ENCODE assay signal across 18 mouse cellular contexts in the genomic region with DNA sequence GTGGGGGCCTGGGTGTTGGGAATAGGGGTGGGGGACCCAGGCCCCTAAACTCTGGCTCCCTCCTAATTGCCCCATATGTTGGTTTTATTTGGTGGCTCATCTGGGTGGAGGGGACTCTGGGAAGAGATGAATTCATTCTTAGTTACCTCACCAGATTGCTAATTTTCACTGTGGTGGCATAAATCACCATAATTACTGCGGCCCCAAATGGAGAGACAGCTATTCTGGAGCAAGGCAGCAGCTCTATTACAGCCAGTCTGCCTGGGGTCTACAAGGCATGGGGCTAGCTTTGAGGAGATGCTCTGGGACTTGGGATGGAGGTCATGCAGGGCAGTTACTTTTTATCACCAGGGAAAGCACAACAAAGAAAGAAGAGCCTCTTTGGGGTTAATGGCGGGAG. TPM values are rescaled to one million over a fixed set of nuclear protein-coding genes. Genes with fewer than 3 reads are reported as not detected.
A peak's percentile ranks its signal among the peaks of the same experiment; 100 is the strongest.
DNase-seq lines count a peak whose midpoint lies in the region; ATAC-seq and TF ChIP-seq lines count a peak whose summit lies in the region.
"Had no signal": no experiment of that assay in that cellular context is flagged by ENCODE, and none has a peak within 500 bp of the region (broad histone marks: within the 10 kb centered on the region; RNA-seq: fewer than 3 reads in every experiment).

No protein-coding gene starts in this region.

- no peaks in the 10 kb centered on the region for H3K4me1 ChIP-seq in midbrain, embryonic 14.5 days (ENCODE audit: control insufficient read depth, insufficient read depth, low read length)
- no peaks in the 10 kb centered on the region for H3K4me1 ChIP-seq in midbrain, embryonic 15.5 days
- peaks cover 6% of the 10 kb centered on the region; the same call in 1 of the 2 replicates for H3K4me1 ChIP-seq in hindbrain, embryonic 12.5 days
- peaks cover 11% of the 10 kb centered on the region for H3K4me1 ChIP-seq in neural tube, embryonic 13.5 days (replicated peaks)
- H3K4me1 ChIP-seq: embryonic facial prominence, embryonic 12.5 days had no signal

- ATAC-seq in midbrain, embryonic 14.5 days (ENCODE audit: low FRiP score, low TSS enrichment), result no peak
- ATAC-seq in midbrain, embryonic 15.5 days (replicated peaks), result no peak
- no peak for ATAC-seq in hindbrain, embryonic 12.5 days (ENCODE audit: low FRiP score)
- peak; percentile 50; the same call in 1 of the 2 replicates for ATAC-seq in neural tube, embryonic 13.5 days (ENCODE audit: low read depth)

- intact Hi-C loops in gastrocnemius, adult 2 months (cut with DNase I), result no loop called here
- intact Hi-C loops in gastrocnemius, postnatal 36 days (cut with DNase I), result no loop called here

- H3K4me2 ChIP-seq in midbrain, embryonic 14.5 days (ENCODE audit: low read length), result no peak overlapping the region
- no peak overlapping the region for H3K4me2 ChIP-seq in midbrain, embryonic 15.5 days
- no peak overlapping the region for H3K4me2 ChIP-seq in hindbrain, embryonic 12.5 days (replicated peaks)
- H3K4me2 ChIP-seq in neural tube, embryonic 13.5 days, result no peak overlapping the region
- H3K4me2 ChIP-seq: embryonic facial prominence, embryonic 12.5 days; liver, embryonic 11.5 days had no signal

- H3K9me3 ChIP-seq in midbrain, embryonic 14.5 days (ENCODE audit: control insufficient read depth, low read length), result no peaks in the 10 kb centered on the region
- H3K9me3 ChIP-seq in midbrain, embryonic 15.5 days, result no peaks in the 10 kb centered on the region
- H3K9me3 ChIP-seq in hindbrain, embryonic 12.5 days (replicated peaks), result no peaks in the 10 kb centered on the region
- H3K9me3 ChIP-seq in neural tube, embryonic 13.5 days, result no peaks in the 10 kb centered on the region
- H3K9me3 ChIP-seq: embryonic facial prominence, embryonic 12.5 days had no signal

- no peaks in the 10 kb centered on the region for H3K27me3 ChIP-seq in midbrain, embryonic 14.5 days (ENCODE audit: control insufficient read depth, insufficient read depth, low read length)
- H3K27me3 ChIP-seq in midbrain, embryonic 15.5 days (replicated peaks), result no peaks in the 10 kb centered on the region
- no peaks in the 10 kb centered on the region for H3K27me3 ChIP-seq in hindbrain, embryonic 12.5 days
- no peaks in the 10 kb centered on the region for H3K27me3 ChIP-seq in neural tube, embryonic 13.5 days
- H3K27me3 ChIP-seq: embryonic facial prominence, embryonic 12.5 days had no signal

- H3K27ac ChIP-seq in gastrocnemius, adult 2 months, result peak overlapping the region; percentile 46
- no peak overlapping the region for H3K27ac ChIP-seq in midbrain, embryonic 14.5 days (replicated peaks; ENCODE audit: low read depth, low read length)
- no peak overlapping the region for H3K27ac ChIP-seq in midbrain, embryonic 15.5 days
- peak overlapping the region; percentile 41; the same call in 1 of the 2 replicates for H3K27ac ChIP-seq in hindbrain, embryonic 12.5 days
- H3K27ac ChIP-seq in neural tube, embryonic 13.5 days (replicated peaks), result peak overlapping the region; percentile 61
- H3K27ac ChIP-seq: embryonic facial prominence, embryonic 12.5 days had no signal

- H3K9ac ChIP-seq in midbrain, embryonic 14.5 days (replicated peaks; ENCODE audit: low read length), result no peak overlapping the region; the same call in 1 of the 2 replicates
- H3K9ac ChIP-seq in midbrain, embryonic 15.5 days, result no peak overlapping the region
- H3K9ac ChIP-seq in hindbrain, embryonic 12.5 days, result no peak overlapping the region
- H3K9ac ChIP-seq in neural tube, embryonic 13.5 days, result 0 out of 2 replicates have a peak overlapping the region, but pooled peaks have one; percentile 6
- H3K9ac ChIP-seq: embryonic facial prominence, embryonic 12.5 days had no signal

- no peaks in the 10 kb centered on the region for H3K36me3 ChIP-seq in midbrain, embryonic 14.5 days (ENCODE audit: control insufficient read depth, insufficient read depth, low read length)
- no peaks in the 10 kb centered on the region for H3K36me3 ChIP-seq in midbrain, embryonic 15.5 days (replicated peaks)
- H3K36me3 ChIP-seq in hindbrain, embryonic 12.5 days, result no peaks in the 10 kb centered on the region
- H3K36me3 ChIP-seq in neural tube, embryonic 13.5 days, result no peaks in the 10 kb centered on the region
- H3K36me3 ChIP-seq: embryonic facial prominence, embryonic 12.5 days had no signal

- TF ChIP-seq CTCF in gastrocnemius, adult 2 months (IDR thresholded peaks at IDR 0.05), result no peak

- DNase-seq in gastrocnemius, adult 2 months, result no peak
- DNase-seq in gastrocnemius, postnatal 36 days, result no peak
- DNase-seq in midbrain, embryonic 14.5 days, result peak; percentile 2
- DNase-seq in left cerebral cortex, adult 11 months (ENCODE audit: low spot score), result no peak
- DNase-seq in cerebellum, adult 18-20 months, result no peak
- DNase-seq: cerebellum, adult 8-10 months; gastrocnemius, postnatal 14 days; kidney, adult 2 months; kidney, postnatal 10 days; lung, adult 18-20 months; thymus, postnatal 14 days had no signal

- 28% methylated on average over 2 of the region's 2 CpGs for WGBS in midbrain, embryonic 14.5 days
- WGBS in midbrain, embryonic 15.5 days, result 44% methylated on average over 2 of the region's 2 CpGs
- 43% methylated on average over 2 of the region's 2 CpGs for WGBS in hindbrain, embryonic 12.5 days
- WGBS in neural tube, embryonic 13.5 days, result 9% methylated on average over 2 of the region's 2 CpGs

- no peak overlapping the region for H3K4me3 ChIP-seq in gastrocnemius, adult 2 months
- H3K4me3 ChIP-seq in midbrain, embryonic 14.5 days (replicated peaks; ENCODE audit: low read depth, low read length), result no peak overlapping the region
- H3K4me3 ChIP-seq in midbrain, embryonic 15.5 days, result no peak overlapping the region
- H3K4me3 ChIP-seq in hindbrain, embryonic 12.5 days, result no peak overlapping the region
- no peak overlapping the region for H3K4me3 ChIP-seq in neural tube, embryonic 13.5 days
- H3K4me3 ChIP-seq: embryonic facial prominence, embryonic 12.5 days; erythroblast, embryonic 14.5 days had no signal

RNA-seq across cellular contexts. Expression of a gene that starts 6.0 kb away (rescaled TPM):
- total RNA-seq in gastrocnemius, adult 2 months (2021), result 10 to 100 TPM; 13.8 to 15.1 TPM
- 10 to 100 TPM; 11.9 to 13.1 TPM for total RNA-seq in gastrocnemius, postnatal 36 days (2021)
- 29.2 and 35.4 TPM in 2 replicates for polyA plus RNA-seq in midbrain, embryonic 14.5 days (2014; fragmentation: Nextera tagmentation; extraction: Ambion mirVana)
- 31.1 and 33.9 TPM in 2 replicates for polyA plus RNA-seq in midbrain, embryonic 15.5 days (2015; fragmentation: Nextera tagmentation; extraction: Ambion mirVana)
- 41.8 and 50.0 TPM in 2 replicates for polyA plus RNA-seq in hindbrain, embryonic 12.5 days (2016; fragmentation: Nextera tagmentation; extraction: Ambion mirVana)
- 28.5 and 35.7 TPM in 2 replicates for polyA plus RNA-seq in neural tube, embryonic 13.5 days (2015; fragmentation: Nextera tagmentation; extraction: Ambion mirVana)

RNA-seq across cellular contexts. Expression of a gene that starts 58.4 kb away (rescaled TPM):
- total RNA-seq in gastrocnemius, adult 2 months (2021), result 1 to 10 TPM; 2.7 to 3.1 TPM
- 1 to 10 TPM; 4.9 to 5.1 TPM for total RNA-seq in gastrocnemius, postnatal 36 days (2021)
- polyA plus RNA-seq in midbrain, embryonic 14.5 days (2014; fragmentation: Nextera tagmentation; extraction: Ambion mirVana), result 4.0 and 6.9 TPM in 2 replicates
- 5.9 and 7.5 TPM in 2 replicates for polyA plus RNA-seq in midbrain, embryonic 15.5 days (2015; fragmentation: Nextera tagmentation; extraction: Ambion mirVana)
- polyA plus RNA-seq in hindbrain, embryonic 12.5 days (2016; fragmentation: Nextera tagmentation; extraction: Ambion mirVana), result 8.2 and 8.4 TPM in 2 replicates
- polyA plus RNA-seq in neural tube, embryonic 13.5 days (2015; fragmentation: Nextera tagmentation; extraction: Ambion mirVana), result 14.5 and 16.0 TPM in 2 replicates
- total RNA-seq: megakaryocyte-erythroid progenitor cell, adult 5-6 weeks had no signal
- polyA plus RNA-seq: erythroblast, embryonic 14.5 days had no signal

Comparison
In these comparisons a context has a peak if more than half of its experiments do, and no peak if none do; other contexts are left out.
1. H3K27ac ChIP-seq: peak in gastrocnemius, adult 2 months (single experiment), hindbrain, embryonic 12.5 days (single experiment) and neural tube, embryonic 13.5 days (single experiment); none in midbrain, embryonic 14.5 days (single experiment) and midbrain, embryonic 15.5 days (single experiment).